Mouse (Mus musculus) erythroblast, embryonic 14.5 days (primary cell): Measurements from ENCODE around the gene Gm9844.

Source experiments
- GATA1 ChIP-seq: IDR thresholded peaks from 2 replicates; pipeline ENCODE4 v1.6.1; 2012; ENCODE audit warnings: low read length, inconsistent platforms, mixed read lengths
- TAL1 ChIP-seq: IDR thresholded peaks from 3 replicates; pipeline ENCODE4 v1.6.1; 2012; ENCODE audit warnings: low read length, inconsistent platforms, mixed read lengths

- TF ChIP-seq GATA1 (no peak), TAL1 (no peak)
These were observed 37.6 kb upstream of the Gm9844 start for GRCm38 (mm10) chr7:24824452-24824851.
